Mouse (Mus musculus) Patski (cell line): Measurements from ENCODE around the gene Olfr699. TPM values are rescaled to one million over a fixed set of nuclear protein-coding genes. Genes with fewer than 3 reads are reported as not detected.
A peak's percentile ranks its signal among the peaks of the same experiment; 100 is the strongest.
"Not testable (repeated sequence)": the region's sequence is repeated elsewhere in the genome, so short reads cannot be mapped to it uniquely, and the experiment has no call there.

ENCODE experiments used
- ATAC-seq: fragments of 100-300 bp; one replicate; pipeline ENCODE4 v1.8.0; 2021
- CTCF ChIA-PET: fragments of 350-600 bp; sonication (Branson Sonifier 250); formaldehyde crosslinking; loops from one replicate; lab custom pipeline; 2022; ENCODE audit warnings: inconsistent platforms; lab: Charles Lee
- POLR2A ChIA-PET: fragments of 350-600 bp; sonication (Branson Sonifier 250); formaldehyde crosslinking; loops from one replicate; lab custom pipeline; 2022; ENCODE audit warnings: antibody characterized with exemption, inconsistent platforms; lab: Charles Lee
- DNase-seq: peaks from one replicate; pipeline ENCODE4 v3.0.0-alpha.2; 2011; ENCODE audit warnings: low read depth, low spot score
- H3K27me3 ChIP-seq: fragments of 371-371 bp; one replicate; pipeline ENCODE4 v1.5.1; 2021
- CTCF ChIP-seq: fragments of 100-300 bp; IDR thresholded peaks from one replicate; pipeline ENCODE4 v1.5.1; 2021
- in situ Hi-C: fragments of 300-500 bp; cut with MboI; formaldehyde crosslinking; loops from 3 replicates; pipeline ENCODE4 v1.11.1; 2018; ENCODE audit warnings: low pct_unique_long_range_greater_than_20kb, mixed read lengths
- polyA plus RNA-seq: library from polyadenylated mRNA; unstranded; gene quantifications from one replicate; pipeline ENCODE4 v1.2.3, GENCODE M21; 2021

Gene Olfr699
- not detected for polyA plus RNA-seq

- ChIA-PET CTCF (no interaction called here), POLR2A (no interaction called here)
- no peak for TF ChIP-seq CTCF
- in situ Hi-C loops, result no loop called here
- no peak for ATAC-seq
- DNase-seq, result no peak
- no peaks in the 10 kb centered on the region for H3K27me3 ChIP-seq
Measured at GRCm38 (mm10) chr7:106793098-106793497, at the start of gene Olfr699. TSS of gene Olfr699 (minus strand) at chr7:106793198.

GRCm38 (mm10) chr7:106833793-106834192 is 40.8 kb upstream of the Olfr699 start, which contains the start of gene Olfr702:
TSS of gene Olfr702 (minus strand) at chr7:106833893.
- ChIA-PET CTCF (no interaction called here), POLR2A (no interaction called here)
- no peak for ATAC-seq
- TF ChIP-seq CTCF, result no peak
- DNase-seq, result no peak
- H3K27me3 ChIP-seq, result peaks cover 4% of the 10 kb centered on the region
- in situ Hi-C loops, result no loop called here

GRCm38 (mm10) chr7:106818414-106818813 is 25.4 kb upstream of the Olfr699 start:
- ATAC-seq, result no peak
- CTCF ChIA-PET, result no interaction called here
- in situ Hi-C loops, result loop anchor here (25.0 kb wide), 1 partner anchor 281 kb away; no protein-coding TSS in a partner anchor
- POLR2A ChIA-PET, result no interaction called here
- TF ChIP-seq CTCF, result no peak
- no peak for DNase-seq
- H3K27me3 ChIP-seq, result no peaks in the 10 kb centered on the region

- CTCF ChIA-PET, result interaction anchor here (0.9 kb wide), 1 partner anchor 9 kb away, joined by 3 read pairs; no protein-coding TSS in a partner anchor
- DNase-seq, result no peak
- in situ Hi-C loops, result loop anchor here (25.0 kb wide), 1 partner anchor 278 kb away; no protein-coding TSS in a partner anchor
Measured at GRCm38 (mm10) chr7:106815775-106816174, 22.8 kb upstream of the Olfr699 start.

GRCm38 (mm10) chr7:106813829-106814228 is 20.8 kb upstream of the Olfr699 start, which contains the start of gene Olfr701:
TSS of gene Olfr701 (plus strand) at chr7:106814129.
- ChIA-PET POLR2A (no interaction called here), CTCF (no interaction called here)
- DNase-seq, result no peak
- in situ Hi-C loops, result loop anchor here (25.0 kb wide), 1 partner anchor 277 kb away; no protein-coding TSS in a partner anchor
- ATAC-seq, result no peak
- no peak for TF ChIP-seq CTCF
- H3K27me3 ChIP-seq, result no peaks in the 10 kb centered on the region

More at GRCm38 (mm10) chr7:106815775-106816174, 22.8 kb upstream of the Olfr699 start:
- ATAC-seq, result no peak
- POLR2A ChIA-PET, result no interaction called here
- TF ChIP-seq CTCF, result peak; percentile 54
- no peaks in the 10 kb centered on the region for H3K27me3 ChIP-seq

GRCm38 (mm10) chr7:106808734-106809133 is 15.7 kb upstream of the Olfr699 start, which contains the start of gene Olfr700:
TSS of gene Olfr700 (minus strand) at chr7:106808834.
- ChIA-PET CTCF (no interaction called here), POLR2A (no interaction called here)
- no peak for DNase-seq
- TF ChIP-seq CTCF, result no peak
- in situ Hi-C loops, result loop anchor here (25.0 kb wide), 1 partner anchor 271 kb away; no protein-coding TSS in a partner anchor
- peaks cover 2% of the 10 kb centered on the region for H3K27me3 ChIP-seq
- no peak for ATAC-seq

GRCm38 (mm10) chr7:106788330-106788729 is 4.7 kb downstream of the Olfr699 start:
- ChIA-PET POLR2A (no interaction called here), CTCF (no interaction called here)
- no peak for TF ChIP-seq CTCF
- DNase-seq (no peak), ATAC-seq (no peak)
- H3K27me3 ChIP-seq, result no peaks in the 10 kb centered on the region
- in situ Hi-C loops, result no loop called here

- CTCF ChIA-PET, H3K27me3 ChIP-seq, in situ Hi-C loops, DNase-seq, POLR2A ChIA-PET, ATAC-seq: not testable (repeated sequence)
Measured at GRCm38 (mm10) chr7:106761008-106761407, 32.0 kb downstream of the Olfr699 start.

- in situ Hi-C loops, result no loop called here
- no peaks in the 10 kb centered on the region for H3K27me3 ChIP-seq
- TF ChIP-seq CTCF, result no peak
- DNase-seq (no peak), ATAC-seq (no peak)
- CTCF ChIA-PET, result no interaction called here
- POLR2A ChIA-PET, result no interaction called here
Measured at GRCm38 (mm10) chr7:106758800-106759199, 34.2 kb downstream of the Olfr699 start.

- ChIA-PET POLR2A (no interaction called here), CTCF (no interaction called here)
- DNase-seq, result no peak
- H3K27me3 ChIP-seq, result no peaks in the 10 kb centered on the region
- no peak for ATAC-seq
- no peak for TF ChIP-seq CTCF
- in situ Hi-C loops, result no loop called here
Measured at GRCm38 (mm10) chr7:106755297-106755696, 37.7 kb downstream of the Olfr699 start, which contains the start of gene Olfr698. TSS of gene Olfr698 (minus strand) at chr7:106755397.

- POLR2A ChIA-PET, result no interaction called here
- DNase-seq, result no peak
- CTCF ChIA-PET, result no interaction called here
- in situ Hi-C loops, result no loop called here
- no peaks in the 10 kb centered on the region for H3K27me3 ChIP-seq
- no peak for TF ChIP-seq CTCF
- no peak for ATAC-seq
Measured at GRCm38 (mm10) chr7:106745811-106746210, 47.2 kb downstream of the Olfr699 start.
